Mouse (Mus musculus): ENCODE measurements around the gene Tmtc1. TPM values are rescaled to one million over a fixed set of nuclear protein-coding genes. Genes with fewer than 3 reads are reported as not detected.

The Tmtc1 gene
- polyA plus RNA-seq, 1 experiment from 2014 or later = 2.9 TPM

GRCm38 (mm10) chr6:148413638-148414037 lies 30.6 kb downstream of the Tmtc1 start:
- Histone ChIP-seq H3K9me3 (no peaks in the 10 kb centered on the region), H3K27ac (no peak overlapping the region), H3K9ac (replicated peaks) (no peak overlapping the region), H3K4me3 (replicated peaks) (no peak overlapping the region), H3K4me1 (replicated peaks) (no peaks in the 10 kb centered on the region), H3K36me3 (no peaks in the 10 kb centered on the region), H3K27me3 (no peaks in the 10 kb centered on the region), H3K4me2 (replicated peaks) (no peak overlapping the region)
- ATAC-seq = no peak

- Histone ChIP-seq H3K4me3 (replicated peaks) (no peak overlapping the region), H3K9me3 (no peaks in the 10 kb centered on the region), H3K27me3 (no peaks in the 10 kb centered on the region), H3K9ac (replicated peaks) (no peak overlapping the region), H3K27ac (no peak overlapping the region), H3K36me3 (no peaks in the 10 kb centered on the region), H3K4me1 (replicated peaks) (no peaks in the 10 kb centered on the region), H3K4me2 (replicated peaks) (no peak overlapping the region)
- WGBS = 73% methylated on average over 2 of the region's 2 CpGs
- ATAC-seq = no peak
These were observed 37.2 kb downstream of the Tmtc1 start for GRCm38 (mm10) chr6:148406792-148407490.

GRCm38 (mm10) chr6:148405599-148405998 lies 38.6 kb downstream of the Tmtc1 start:
- no peak overlapping the region for H3K9ac ChIP-seq (replicated peaks)
- H3K27ac ChIP-seq = no peak overlapping the region
- WGBS = 84% methylated on average over 2 of the region's 2 CpGs
- H3K4me3 ChIP-seq (replicated peaks) = no peak overlapping the region
- no peak for ATAC-seq
- H3K9me3 ChIP-seq = no peaks in the 10 kb centered on the region
- no peak overlapping the region for H3K4me2 ChIP-seq (replicated peaks)
- H3K4me1 ChIP-seq (replicated peaks) = no peaks in the 10 kb centered on the region
- no peaks in the 10 kb centered on the region for H3K27me3 ChIP-seq
- no peaks in the 10 kb centered on the region for H3K36me3 ChIP-seq

- no peak overlapping the region for H3K4me2 ChIP-seq (replicated peaks)
- 45% methylated on average over 1 of the region's 1 CpGs for WGBS
- no peak overlapping the region for H3K27ac ChIP-seq
- H3K27me3 ChIP-seq = no peaks in the 10 kb centered on the region
- ATAC-seq = no peak
- no peaks in the 10 kb centered on the region for H3K4me1 ChIP-seq (replicated peaks)
- H3K4me3 ChIP-seq (replicated peaks) = no peak overlapping the region
- no peaks in the 10 kb centered on the region for H3K9me3 ChIP-seq
- no peak overlapping the region for H3K9ac ChIP-seq (replicated peaks)
- H3K36me3 ChIP-seq = no peaks in the 10 kb centered on the region
These were observed 39.7 kb downstream of the Tmtc1 start for GRCm38 (mm10) chr6:148404500-148404899.

GRCm38 (mm10) chr6:148403761-148404160 lies 40.4 kb downstream of the Tmtc1 start:
- H3K36me3 ChIP-seq = no peaks in the 10 kb centered on the region
- no peaks in the 10 kb centered on the region for H3K4me1 ChIP-seq (replicated peaks)
- H3K27me3 ChIP-seq = no peaks in the 10 kb centered on the region
- H3K4me2 ChIP-seq (replicated peaks) = no peak overlapping the region
- no peak overlapping the region for H3K4me3 ChIP-seq (replicated peaks)
- no peak for ATAC-seq
- no peak overlapping the region for H3K9ac ChIP-seq (replicated peaks)
- H3K9me3 ChIP-seq = no peaks in the 10 kb centered on the region
- 82% methylated on average over 3 of the region's 3 CpGs for WGBS
- no peak overlapping the region for H3K27ac ChIP-seq

- Histone ChIP-seq H3K4me2 (replicated peaks) (no peak overlapping the region), H3K36me3 (no peaks in the 10 kb centered on the region), H3K27me3 (no peaks in the 10 kb centered on the region), H3K9me3 (no peaks in the 10 kb centered on the region), H3K4me3 (replicated peaks) (no peak overlapping the region), H3K4me1 (replicated peaks) (no peaks in the 10 kb centered on the region), H3K9ac (replicated peaks) (no peak overlapping the region), H3K27ac (no peak overlapping the region)
- ATAC-seq = no peak
- WGBS = 92% methylated on average over 6 of the region's 6 CpGs
These were observed 43.2 kb downstream of the Tmtc1 start for GRCm38 (mm10) chr6:148401031-148401430.

GRCm38 (mm10) chr6:148399541-148399940 lies 44.6 kb downstream of the Tmtc1 start:
- H3K36me3 ChIP-seq = no peaks in the 10 kb centered on the region
- no peaks in the 10 kb centered on the region for H3K4me1 ChIP-seq (replicated peaks)
- no peaks in the 10 kb centered on the region for H3K27me3 ChIP-seq
- WGBS = 96% methylated on average over 2 of the region's 2 CpGs
- no peak overlapping the region for H3K4me2 ChIP-seq (replicated peaks)
- H3K27ac ChIP-seq = no peak overlapping the region
- no peak for ATAC-seq
- no peaks in the 10 kb centered on the region for H3K9me3 ChIP-seq
- no peak overlapping the region for H3K4me3 ChIP-seq (replicated peaks)
- H3K9ac ChIP-seq (replicated peaks) = no peak overlapping the region

- 94% methylated on average over 2 of the region's 2 CpGs for WGBS
- Histone ChIP-seq H3K4me2 (replicated peaks) (no peak overlapping the region), H3K36me3 (no peaks in the 10 kb centered on the region), H3K9me3 (no peaks in the 10 kb centered on the region), H3K27me3 (no peaks in the 10 kb centered on the region), H3K4me1 (replicated peaks) (no peaks in the 10 kb centered on the region), H3K9ac (replicated peaks) (no peak overlapping the region), H3K4me3 (replicated peaks) (no peak overlapping the region), H3K27ac (no peak overlapping the region)
- ATAC-seq = no peak
These were observed 45.3 kb downstream of the Tmtc1 start for GRCm38 (mm10) chr6:148398888-148399287.

GRCm38 (mm10) chr6:148397270-148397669 lies 46.9 kb downstream of the Tmtc1 start:
- ATAC-seq = no peak
- H3K27ac ChIP-seq = no peak overlapping the region
- no peaks in the 10 kb centered on the region for H3K36me3 ChIP-seq
- H3K9me3 ChIP-seq = no peaks in the 10 kb centered on the region
- H3K4me2 ChIP-seq (replicated peaks) = no peak overlapping the region
- H3K4me3 ChIP-seq (replicated peaks) = no peak overlapping the region
- no peak overlapping the region for H3K9ac ChIP-seq (replicated peaks)
- 80% methylated on average over 5 of the region's 5 CpGs for WGBS
- H3K4me1 ChIP-seq (replicated peaks) = peaks cover 10% of the 10 kb centered on the region
- H3K27me3 ChIP-seq = no peaks in the 10 kb centered on the region

- no peaks in the 10 kb centered on the region for H3K36me3 ChIP-seq
- H3K4me1 ChIP-seq (replicated peaks) = peaks cover 25% of the 10 kb centered on the region
- H3K9ac ChIP-seq (replicated peaks) = no peak overlapping the region
- WGBS = 86% methylated on average over 3 of the region's 3 CpGs
- H3K4me3 ChIP-seq (replicated peaks) = no peak overlapping the region
- no peak for ATAC-seq
- no peaks in the 10 kb centered on the region for H3K27me3 ChIP-seq
- H3K4me2 ChIP-seq (replicated peaks) = no peak overlapping the region
- H3K9me3 ChIP-seq = no peaks in the 10 kb centered on the region
- H3K27ac ChIP-seq = no peak overlapping the region
These were observed 48.9 kb downstream of the Tmtc1 start for GRCm38 (mm10) chr6:148395272-148395671.

- Histone ChIP-seq H3K27ac (no peak overlapping the region), H3K4me1 (replicated peaks) (peaks cover 25% of the 10 kb centered on the region), H3K4me3 (replicated peaks) (no peak overlapping the region), H3K4me2 (replicated peaks) (no peak overlapping the region), H3K27me3 (no peaks in the 10 kb centered on the region), H3K9ac (replicated peaks) (no peak overlapping the region), H3K9me3 (no peaks in the 10 kb centered on the region), H3K36me3 (no peaks in the 10 kb centered on the region)
- ATAC-seq = no peak
- 80% methylated on average over 3 of the region's 3 CpGs for WGBS
These were observed 49.9 kb downstream of the Tmtc1 start for GRCm38 (mm10) chr6:148394294-148394693.

GRCm38 (mm10) chr6:148392147-148392546 lies 52.0 kb downstream of the Tmtc1 start:
- H3K4me3 ChIP-seq (replicated peaks) = no peak overlapping the region
- H3K4me2 ChIP-seq (replicated peaks) = peak overlapping the region; percentile 28; the same call in 1 of the 2 replicates
- peak overlapping the region; percentile 40 for H3K27ac ChIP-seq
- H3K36me3 ChIP-seq = no peaks in the 10 kb centered on the region
- WGBS = 22% methylated on average over 10 of the region's 10 CpGs
- no peaks in the 10 kb centered on the region for H3K27me3 ChIP-seq
- peaks cover 25% of the 10 kb centered on the region for H3K4me1 ChIP-seq (replicated peaks)
- H3K9me3 ChIP-seq = no peaks in the 10 kb centered on the region
- H3K9ac ChIP-seq (replicated peaks) = peak overlapping the region; percentile 21
- ATAC-seq = peak; percentile 78

- ATAC-seq = no peak
- Histone ChIP-seq H3K36me3 (no peaks in the 10 kb centered on the region), H3K27me3 (no peaks in the 10 kb centered on the region), H3K4me1 (replicated peaks) (peaks cover 25% of the 10 kb centered on the region), H3K9me3 (no peaks in the 10 kb centered on the region), H3K27ac (no peak overlapping the region), H3K4me3 (replicated peaks) (no peak overlapping the region), H3K4me2 (replicated peaks) (no peak overlapping the region), H3K9ac (replicated peaks) (no peak overlapping the region)
- WGBS = 86% methylated on average over 7 of the region's 7 CpGs
These were observed 52.9 kb downstream of the Tmtc1 start for GRCm38 (mm10) chr6:148391286-148391685.
